ENCODE assay signal across 9 mouse cellular contexts in the genomic region with DNA sequence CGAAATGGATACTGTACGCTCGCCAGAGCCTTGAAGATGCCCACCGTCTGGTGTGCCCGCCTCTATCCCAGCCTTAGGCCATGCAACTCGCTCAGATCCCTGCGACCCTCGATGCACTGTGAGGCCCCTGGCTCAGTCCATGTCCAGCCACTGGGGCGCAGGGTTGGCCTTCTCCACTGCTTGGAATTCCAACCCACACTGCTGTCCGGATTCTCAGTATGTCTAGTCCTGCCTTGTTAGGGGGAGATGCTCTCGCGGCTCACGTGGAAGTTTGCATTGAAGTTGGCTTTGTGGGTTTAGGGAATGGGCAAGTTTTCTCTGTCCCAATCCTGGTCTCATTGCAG. TPM values are rescaled to one million over a fixed set of nuclear protein-coding genes. Genes with fewer than 3 reads are reported as not detected.
DNase-seq lines count a peak whose midpoint lies in the region; ATAC-seq and TF ChIP-seq lines count a peak whose summit lies in the region.
"Had no signal": no experiment of that assay in that cellular context is flagged by ENCODE, and none has a peak within 500 bp of the region (broad histone marks: within the 10 kb centered on the region; RNA-seq: fewer than 3 reads in every experiment).

No protein-coding gene starts in this region.

- H3K4me1 ChIP-seq in erythroblast, embryonic 14.5 days (ENCODE audit: control insufficient read depth) = peaks cover 11% of the 10 kb centered on the region
- H3K4me1 ChIP-seq in thymus, adult 2 months (replicated peaks; ENCODE audit: control insufficient read depth, insufficient read depth, low read length) = peaks cover 17% of the 10 kb centered on the region
- peaks cover 17% of the 10 kb centered on the region for H3K4me1 ChIP-seq in liver, embryonic 13.5 days (replicated peaks)

- H3K4me2 ChIP-seq in liver, embryonic 13.5 days = peak overlapping the region; percentile 61

- H3K36me3 ChIP-seq in erythroblast, embryonic 14.5 days (ENCODE audit: control insufficient read depth) = no peaks in the 10 kb centered on the region
- no peaks in the 10 kb centered on the region for H3K36me3 ChIP-seq in thymus, adult 2 months (ENCODE audit: control insufficient read depth, insufficient read depth, low read length)
- H3K36me3 ChIP-seq in liver, embryonic 13.5 days = no peaks in the 10 kb centered on the region

- no peaks in the 10 kb centered on the region; the same call in 1 of the 2 replicates for H3K9me3 ChIP-seq in erythroblast, embryonic 14.5 days (ENCODE audit: control insufficient read depth, low read length)
- no peaks in the 10 kb centered on the region for H3K9me3 ChIP-seq in liver, embryonic 13.5 days (replicated peaks)

- intact Hi-C loops in left cerebral cortex, postnatal 36 days (cut with DNase I) = loop anchor here (5.0 kb wide), 2 partner anchors 41 to 131 kb away; no protein-coding TSS in a partner anchor

- TF ChIP-seq CTCF in thymus, adult 2 months (IDR thresholded peaks at IDR 0.05; ENCODE audit: borderline replicate concordance, control insufficient read depth, extremely low read depth, insufficient read depth, low read length, poor library complexity) = no peak

- H3K27ac ChIP-seq in thymus, adult 2 months (ENCODE audit: control insufficient read depth, insufficient read depth, low read length) = no peak overlapping the region
- no peak overlapping the region for H3K27ac ChIP-seq in liver, embryonic 13.5 days

- DNase-seq in thymus, adult 2 months = no peak
- DNase-seq in thymus, postnatal 36 days = no peak
- no peak for DNase-seq in liver, embryonic 13.5 days
- DNase-seq in right cerebral cortex, postnatal 14 days = no peak
- DNase-seq in urinary bladder, postnatal 14 days (ENCODE audit: low spot score) = no peak
- DNase-seq in left cerebral cortex, postnatal 36 days (ENCODE audit: low spot score in 2 of 2) = no peak
- DNase-seq: cerebellum, adult 9-11 months had no signal

- WGBS in thymus, adult 2 months = 6% methylated on average over 13 of the region's 13 CpGs
- WGBS in liver, embryonic 13.5 days (ENCODE audit: insufficient replicate concordance) = 4% methylated on average over 13 of the region's 13 CpGs

- no peak overlapping the region for H3K9ac ChIP-seq in liver, embryonic 13.5 days

- no peak for ATAC-seq in erythroblast, adult 5-6 weeks (replicated peaks; ENCODE audit: low FRiP score, poor library complexity, severe bottlenecking)
- ATAC-seq in liver, embryonic 13.5 days (ENCODE audit: low read depth) = 0 out of 2 replicates have a peak, but pooled peaks have one; percentile 2

- no peak for TF ChIP-seq POLR2A in thymus, adult 2 months (IDR thresholded peaks at IDR 0.05; ENCODE audit: control insufficient read depth, extremely low read depth, insufficient read depth, low read length, poor library complexity)

- H3K4me3 ChIP-seq in erythroblast, embryonic 14.5 days (replicated peaks) = peak overlapping the region; percentile 63
- peak overlapping the region; percentile 65 for H3K4me3 ChIP-seq in thymus, adult 2 months (ENCODE audit: control insufficient read depth, insufficient read depth, low read length)
- H3K4me3 ChIP-seq in liver, embryonic 13.5 days (replicated peaks) = peak overlapping the region; percentile 59

- peaks cover 40% of the 10 kb centered on the region for H3K27me3 ChIP-seq in erythroblast, embryonic 14.5 days (ENCODE audit: control insufficient read depth)
- no peaks in the 10 kb centered on the region for H3K27me3 ChIP-seq in thymus, adult 2 months (ENCODE audit: control insufficient read depth, insufficient read depth, low read length)
- peaks cover 50% of the 10 kb centered on the region for H3K27me3 ChIP-seq in liver, embryonic 13.5 days

RNA-seq across cellular contexts. Expression of gene Kcnab2, which starts 0.5 kb away (rescaled TPM):
- polyA plus RNA-seq in erythroblast, embryonic 14.5 days (2012) = 0.19 and 0.58 TPM in 2 replicates
- total RNA-seq in erythroblast, adult 5-6 weeks (2015; ENCODE audit: low replicate concordance) = 9.2 and 13.6 TPM in 2 replicates
- 7.4 and 12.1 TPM in 2 replicates for total RNA-seq in erythroblast, adult 5-6 weeks (2017; ENCODE audit: low replicate concordance)
- 67.3 and 82.6 TPM in 2 replicates for polyA plus RNA-seq in thymus, adult 2 months (2012; rRNA removed)
- polyA plus RNA-seq in liver, embryonic 13.5 days (2015; fragmentation: Nextera tagmentation; extraction: Ambion mirVana) = 8.3 and 9.6 TPM in 2 replicates
- 100 to 1,000 TPM; 380 to 388 TPM for total RNA-seq in left cerebral cortex, postnatal 36 days (2021)

RNA-seq across cellular contexts. Expression of gene Nphp4, which starts 1.7 kb away (rescaled TPM):
- polyA plus RNA-seq in erythroblast, embryonic 14.5 days (2012) = 0.02 and 0.04 TPM in 2 replicates
- total RNA-seq in erythroblast, adult 5-6 weeks (2015; ENCODE audit: low replicate concordance) = not detected in 2 replicates
- 0.34 TPM in 1 of 2 replicates, not detected in the other for total RNA-seq in erythroblast, adult 5-6 weeks (2017; ENCODE audit: low replicate concordance)
- 3.6 and 4.6 TPM in 2 replicates for polyA plus RNA-seq in thymus, adult 2 months (2012; rRNA removed)
- 0.16 TPM in 2 replicates for polyA plus RNA-seq in liver, embryonic 13.5 days (2015; fragmentation: Nextera tagmentation; extraction: Ambion mirVana)
- 10 to 100 TPM; 18.2 to 20.3 TPM for total RNA-seq in left cerebral cortex, postnatal 36 days (2021)
